Mouse (Mus musculus): ENCODE data around the gene Sntb2.
"Not testable (repeated sequence)": the region's sequence is repeated elsewhere in the genome, so short reads cannot be mapped to it uniquely, and the experiment has no call there.

Gene Sntb2

DNA sequence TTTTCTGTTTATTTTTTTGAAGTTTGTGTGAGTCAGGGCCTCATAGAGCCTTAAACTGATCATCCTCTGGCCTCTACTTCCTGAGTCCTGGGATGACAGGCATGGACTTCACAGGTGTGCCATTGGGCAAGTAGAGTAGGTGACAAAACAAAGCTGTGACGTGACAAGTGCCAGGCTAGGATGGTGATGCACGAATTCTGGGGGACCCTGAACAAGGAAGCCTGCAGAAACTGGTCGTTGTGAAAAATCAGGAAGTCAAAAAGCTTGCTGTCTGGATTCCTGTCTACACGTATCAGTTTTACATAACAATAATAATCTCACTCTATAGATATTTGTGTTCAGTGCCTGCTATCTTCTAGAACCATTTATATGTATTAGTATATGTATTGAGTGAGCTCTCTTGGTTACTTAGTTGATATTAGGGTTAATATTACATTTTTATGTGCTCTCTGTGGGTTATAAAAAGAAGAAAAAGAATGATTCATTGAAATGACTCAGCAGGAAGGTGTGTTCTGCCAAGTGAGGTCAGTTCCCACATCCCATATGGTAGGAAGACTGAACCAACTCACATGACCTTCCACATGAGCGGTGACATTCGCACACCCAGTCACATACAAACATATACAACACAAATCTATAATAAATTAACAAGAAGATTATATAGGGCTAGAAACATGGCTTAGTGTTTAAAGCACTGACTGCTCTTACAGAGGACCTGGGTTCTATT is 37.2 kb downstream of the Sntb2 start:
- peak; percentile 33 for DNase-seq (ENCODE audit: low spot score)

- not testable (repeated sequence) for DNase-seq (ENCODE audit: low spot score)
Measured at GRCm38 (mm10) chr8:106973526-106973925, 38.0 kb downstream of the Sntb2 start.

GRCm38 (mm10) chr8:106974754-106975153 is 39.2 kb downstream of the Sntb2 start:
- DNase-seq (ENCODE audit: low spot score): no peak

DNA sequence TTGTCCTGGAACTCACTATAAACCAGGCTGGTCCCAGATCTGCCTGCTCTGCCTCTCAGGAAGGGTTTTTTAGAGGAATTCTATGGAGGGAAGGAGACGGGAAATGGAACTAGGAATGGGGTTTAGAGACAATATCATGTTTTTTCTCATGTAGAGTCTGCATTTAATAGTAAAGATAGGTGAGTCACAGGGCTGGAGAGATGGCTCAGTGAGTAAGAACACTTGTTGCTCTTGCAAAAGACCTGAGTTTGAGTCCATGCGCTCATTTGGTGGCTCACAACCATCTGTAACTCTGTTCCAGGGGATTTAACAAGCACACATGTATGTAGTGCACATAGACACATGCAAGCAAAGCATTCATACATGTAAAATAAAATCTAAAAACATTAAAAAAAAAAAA is 40.2 kb downstream of the Sntb2 start:
- DNase-seq (ENCODE audit: low spot score): no peak

GRCm38 (mm10) chr8:106976436-106976835 is 40.9 kb downstream of the Sntb2 start:
- no peak for DNase-seq (ENCODE audit: low spot score)

- DNase-seq (ENCODE audit: low spot score): peak; percentile 84
Measured at GRCm38 (mm10) chr8:106978755-106979251, 43.3 kb downstream of the Sntb2 start.

DNA sequence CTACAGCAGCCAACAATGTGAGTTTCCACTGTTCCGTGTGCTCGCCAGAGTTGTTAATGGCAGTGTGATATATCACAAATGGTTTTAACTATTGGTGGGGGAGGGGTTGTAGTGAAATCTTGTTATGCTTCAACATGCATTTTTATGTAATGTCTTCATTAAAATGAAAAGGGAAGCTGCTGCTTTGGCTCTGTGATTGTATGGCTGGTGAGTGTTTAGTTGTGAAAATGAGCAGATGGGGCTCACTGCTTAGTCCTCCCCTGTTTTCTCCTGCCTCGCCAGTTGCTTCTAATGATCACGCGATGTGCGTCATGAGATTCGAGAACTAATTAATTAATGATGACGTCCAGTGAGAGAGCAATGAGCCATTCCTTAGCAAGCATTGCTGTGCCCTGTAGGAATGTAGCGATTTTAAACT is 49.9 kb downstream of the Sntb2 start:
- DNase-seq (ENCODE audit: low spot score): no peak

DNA sequence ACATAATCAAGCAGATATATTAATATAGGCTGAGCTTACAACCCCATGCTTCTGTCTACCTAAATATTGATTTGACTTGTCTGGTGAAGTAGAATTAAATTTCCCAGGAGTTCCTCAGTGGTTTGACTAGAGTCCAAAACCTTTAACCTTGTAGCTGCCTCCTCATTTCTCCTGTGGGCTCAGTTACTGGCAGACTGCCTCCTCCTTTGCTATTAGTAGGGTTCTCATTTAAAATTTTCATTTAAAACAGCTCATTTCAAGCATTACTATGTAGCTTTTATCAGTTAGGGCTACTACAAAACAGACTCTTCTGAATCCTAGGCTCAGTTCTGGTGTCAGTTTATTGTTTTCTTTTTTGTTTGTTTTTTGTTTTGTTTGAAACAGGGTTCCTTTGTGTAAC is 50.4 kb downstream of the Sntb2 start:
- peak; percentile 76 for DNase-seq (ENCODE audit: low spot score)

GRCm38 (mm10) chr8:106987557-106987956 is 52.0 kb downstream of the Sntb2 start:
- peak; percentile 26 for DNase-seq (ENCODE audit: low spot score)

GRCm38 (mm10) chr8:106991393-106991792 is 55.8 kb downstream of the Sntb2 start:
- no peak for DNase-seq (ENCODE audit: low spot score)

- DNase-seq (ENCODE audit: low spot score): not testable (repeated sequence)
Measured at GRCm38 (mm10) chr8:106996339-106996738, 60.8 kb downstream of the Sntb2 start.

DNA sequence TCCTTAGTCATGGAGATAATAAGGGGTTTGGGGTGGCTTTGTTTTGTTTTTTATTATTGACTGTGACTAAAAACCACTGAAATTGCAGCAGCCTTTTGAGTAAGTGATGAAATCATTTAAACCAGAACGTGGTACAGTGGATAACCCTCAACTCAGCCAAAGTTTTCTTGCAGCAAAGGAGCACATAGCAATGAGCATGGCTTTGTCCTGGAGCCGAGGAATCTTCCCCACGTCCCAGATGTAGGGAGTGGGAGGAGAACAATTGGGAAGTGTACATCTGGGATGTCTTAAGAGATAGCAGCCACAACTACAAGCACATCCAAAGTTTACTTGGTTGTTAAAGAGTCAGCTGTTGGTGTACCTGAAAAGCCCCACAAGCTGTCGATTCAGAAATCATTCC is 61.9 kb downstream of the Sntb2 start:
- no peak for DNase-seq (ENCODE audit: low spot score)

- DNase-seq (ENCODE audit: low spot score): peak; percentile 77
Measured at GRCm38 (mm10) chr8:106999068-106999467, 63.5 kb downstream of the Sntb2 start.

DNA sequence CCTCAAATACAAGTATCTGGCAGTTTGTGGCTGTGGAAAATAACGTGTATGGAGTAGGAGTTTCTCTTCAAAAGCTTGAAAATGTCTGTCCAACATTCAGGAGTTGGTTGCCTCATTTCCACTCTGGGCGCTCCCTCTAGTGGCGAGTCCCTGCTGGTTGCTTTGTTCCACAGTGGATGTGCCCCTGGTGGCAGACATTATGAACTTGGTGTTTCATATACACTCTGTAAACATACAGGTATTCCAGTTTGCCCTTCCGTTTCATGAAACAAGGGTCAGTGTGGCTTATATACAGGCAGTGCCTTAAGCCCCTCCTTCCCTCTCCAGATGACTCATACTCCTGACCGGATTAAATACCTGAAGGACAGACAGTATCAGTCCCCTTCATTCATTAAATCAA is 67.0 kb downstream of the Sntb2 start:
- peak; percentile 93 for DNase-seq (ENCODE audit: low spot score)

DNA sequence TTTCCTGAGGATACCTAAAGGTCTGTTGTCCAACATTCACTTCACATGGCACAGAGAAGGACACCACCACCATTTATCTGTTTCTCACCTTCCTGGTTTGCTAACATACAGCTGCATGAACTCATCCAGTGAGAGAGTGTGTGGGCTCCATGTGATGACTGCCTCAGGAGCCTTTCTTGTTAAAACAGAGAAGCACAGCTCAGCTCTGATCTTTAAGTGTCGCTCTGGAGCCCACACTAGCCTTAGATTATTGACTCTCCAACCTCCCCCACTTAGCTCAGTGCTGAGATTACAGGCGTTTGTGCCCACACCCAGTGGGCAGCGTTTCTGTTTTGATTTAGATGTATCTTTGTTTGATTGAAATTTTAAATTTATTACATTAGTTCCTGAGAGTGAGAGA is 72.2 kb downstream of the Sntb2 start:
- no peak for DNase-seq (ENCODE audit: low spot score)

DNA sequence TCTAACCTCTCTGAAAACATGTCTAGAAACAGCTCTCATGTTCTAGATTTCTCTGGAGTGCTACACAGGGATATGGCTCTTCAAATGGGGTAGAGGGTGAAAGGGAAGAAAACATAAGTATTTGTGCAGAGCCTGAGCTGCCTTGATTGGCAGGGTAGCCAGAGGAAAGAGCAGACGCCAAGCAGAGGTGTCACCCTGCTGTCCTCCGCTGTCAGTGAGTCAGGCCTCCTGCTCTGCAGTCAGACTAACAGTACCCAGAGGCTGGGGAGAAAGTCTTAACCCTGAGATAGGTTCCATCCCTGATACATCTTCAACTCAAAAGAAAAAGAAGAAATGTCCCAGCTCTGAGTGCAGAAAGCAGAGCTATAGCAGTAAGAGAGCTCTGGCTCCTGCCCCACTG is 77.1 kb downstream of the Sntb2 start:
- peak; percentile 58 for DNase-seq (ENCODE audit: low spot score)

DNA sequence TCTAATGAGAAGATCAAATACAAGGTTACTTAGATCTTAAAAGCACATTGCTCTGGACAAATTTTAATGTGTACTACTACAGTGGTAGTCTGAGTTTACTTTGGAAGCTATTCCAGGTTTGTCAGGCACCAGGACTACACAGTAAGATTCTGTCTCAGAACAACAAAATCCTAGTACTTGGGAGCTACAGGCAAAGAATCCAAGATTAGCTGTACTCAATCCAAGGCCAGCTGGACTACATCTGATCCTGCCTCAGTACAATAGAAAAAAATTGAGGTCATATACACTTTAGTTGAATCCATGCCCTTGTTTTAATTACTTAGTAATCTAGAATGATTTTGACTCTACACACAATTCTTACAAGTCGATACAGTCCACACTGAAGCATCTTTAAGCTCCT is 79.4 kb downstream of the Sntb2 start:
- DNase-seq (ENCODE audit: low spot score): no peak

- no peak for DNase-seq (ENCODE audit: low spot score)
Measured at GRCm38 (mm10) chr8:107023479-107023878, 87.9 kb downstream of the Sntb2 start.

DNA sequence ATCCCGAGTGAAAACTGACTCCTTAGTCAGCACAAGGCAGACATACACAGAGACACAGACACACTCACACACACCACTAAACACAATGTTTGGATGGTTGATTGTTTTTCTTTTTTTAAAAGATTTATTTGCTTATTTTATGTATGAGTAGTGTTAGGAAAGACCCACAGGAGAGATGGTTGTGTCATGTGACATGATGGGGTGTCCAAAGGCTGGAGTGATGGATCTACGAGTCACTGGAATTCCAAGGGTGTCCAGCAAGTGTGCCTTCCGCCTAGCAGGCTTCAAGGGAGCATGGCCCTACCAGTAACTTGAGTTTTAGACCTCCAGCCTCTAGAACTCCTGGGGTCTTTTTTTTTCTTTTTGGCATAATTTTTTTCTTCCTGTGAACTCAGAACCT is 93.8 kb downstream of the Sntb2 start:
- DNase-seq (ENCODE audit: low spot score): no peak

- DNase-seq (ENCODE audit: low spot score): no peak
Measured at GRCm38 (mm10) chr8:107030058-107030457, 94.5 kb downstream of the Sntb2 start.

DNA sequence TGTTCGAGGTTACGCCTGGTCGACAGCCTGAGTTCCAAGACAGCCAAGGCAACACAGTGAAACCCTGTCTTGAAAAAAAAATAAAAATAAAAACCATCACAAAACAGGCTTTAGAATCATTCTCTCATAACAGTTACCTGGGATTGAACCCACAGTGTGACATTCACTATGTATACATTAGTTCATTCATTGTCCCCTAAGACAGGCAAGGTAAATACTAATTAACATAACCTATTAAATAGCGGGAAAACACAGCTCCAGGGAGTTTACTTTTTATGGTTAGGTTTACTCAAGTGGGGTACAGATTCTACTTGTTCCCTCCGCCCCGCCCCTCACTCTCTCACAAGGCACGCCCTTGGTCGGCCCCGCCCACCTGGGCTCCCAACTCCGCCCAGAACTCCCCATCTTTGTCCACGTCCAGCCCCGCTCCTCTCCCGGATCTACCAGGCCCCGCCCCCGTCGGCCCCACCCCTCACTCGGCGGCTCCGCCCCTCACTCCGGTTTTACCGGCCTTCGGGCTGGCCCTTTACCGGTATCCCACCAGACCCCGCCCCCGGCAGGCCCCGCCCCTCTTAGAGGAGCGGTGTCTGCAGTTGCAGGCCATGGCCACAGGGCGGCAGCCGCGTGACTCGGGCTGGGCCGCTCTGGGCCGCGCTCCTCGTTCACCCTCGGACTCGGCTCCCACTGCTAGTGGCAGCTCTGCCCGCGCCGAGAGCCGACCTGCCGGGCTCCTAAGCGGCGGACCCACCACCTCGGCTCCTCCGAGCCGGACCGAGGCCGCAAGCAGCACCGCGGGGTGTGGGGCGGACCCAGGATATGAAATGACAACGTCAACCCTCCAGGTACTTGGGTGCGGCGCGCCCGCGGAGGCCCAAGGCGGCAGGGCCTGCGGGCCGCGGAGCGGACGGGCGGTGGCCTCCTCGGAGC is 95.4 kb downstream of the Sntb2 start, which contains the start of gene Vps4a:
TSS of gene Vps4a (plus strand) at position 573 of the 927 bp plus-strand sequence.
- DNase-seq (ENCODE audit: low spot score): peak; percentile 93

GRCm38 (mm10) chr8:107031577-107032090 is 96.1 kb downstream of the Sntb2 start:
- peak; percentile 41 for DNase-seq (ENCODE audit: low spot score)

DNA sequence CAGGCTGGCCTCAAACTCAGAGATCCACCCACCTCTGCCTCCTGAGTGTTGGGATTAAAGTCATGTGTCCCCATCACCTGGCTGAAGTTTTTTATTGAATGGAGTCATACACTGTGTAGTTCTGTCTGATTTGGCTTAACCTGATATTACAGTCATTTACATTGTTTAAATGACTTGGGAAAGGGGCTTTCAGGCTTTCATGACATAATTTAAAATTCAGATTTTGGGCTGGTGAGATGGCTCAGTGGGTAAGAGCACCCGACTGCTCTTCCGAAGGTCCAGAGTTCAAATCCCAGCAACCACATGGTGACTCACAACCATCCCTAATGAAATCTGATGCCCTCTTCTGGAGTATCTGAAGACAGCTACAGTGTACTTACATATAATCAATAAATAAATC is 98.1 kb downstream of the Sntb2 start:
- DNase-seq (ENCODE audit: low spot score): not testable (repeated sequence)

All from adipocyte (in vitro differentiated cells).